Mouse (Mus musculus) megakaryocyte, embryonic 14.5 days (primary cell): ENCODE data around the gene B3glct.

Experiments
- FLI1 ChIP-seq: IDR thresholded peaks from 2 replicates; pipeline ENCODE4 v1.6.1; 2012; ENCODE audit warnings: low read length, inconsistent platforms, mixed read lengths
- GATA1 ChIP-seq: IDR thresholded peaks from 3 replicates; pipeline ENCODE4 v1.6.1; 2012; ENCODE audit warnings: mixed read lengths, low read length, inconsistent platforms, borderline replicate concordance

GRCm38 (mm10) chr5:149679886-149680285 lies 1.9 kb downstream of the B3glct start:
- TF ChIP-seq GATA1, result no peak
- TF ChIP-seq FLI1, result no peak
